ENCODE assay signal across 25 mouse cellular contexts in the genomic region with DNA sequence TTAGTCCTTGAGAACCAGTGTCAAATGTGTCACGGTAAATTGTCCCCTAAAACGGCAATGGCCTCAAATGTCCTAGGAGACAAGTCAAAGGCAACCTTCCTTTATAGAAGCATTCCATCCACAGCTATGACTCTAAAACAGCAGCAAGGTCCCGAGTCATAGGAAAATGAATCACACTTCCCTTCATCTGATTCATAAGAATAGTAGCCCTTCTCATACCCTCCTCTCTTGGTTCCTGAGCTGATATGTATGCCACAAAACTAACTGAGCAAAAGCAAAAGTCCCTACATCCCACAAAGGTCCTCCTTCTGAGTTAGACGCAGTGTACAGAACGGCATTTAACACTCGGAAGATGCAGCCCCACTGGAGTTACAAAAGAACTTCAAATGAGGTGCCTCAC.
DNase-seq lines count a peak whose midpoint lies in the region; TF ChIP-seq lines count a peak whose summit lies in the region.
"Had no signal": no experiment of that assay in that cellular context is flagged by ENCODE, and none has a peak within 500 bp of the region (broad histone marks: within the 10 kb centered on the region; RNA-seq: fewer than 3 reads in every experiment).

No protein-coding gene starts in this region.

- peak; percentile 39 for DNase-seq in heart, adult 11 months
- no peak for DNase-seq in heart, postnatal 14 days
- peak; percentile 3 for DNase-seq in 416B (ENCODE audit: low read depth)
- no peak for DNase-seq in adrenal gland, adult (ENCODE audit: inconsistent age in 2 of 2, low spot score in 1 of 2)
- DNase-seq in cerebellum, postnatal 4 days (ENCODE audit: low spot score in 2 of 2) = no peak
- DNase-seq: adrenal gland, postnatal 10 days; B cell, adult 2 months; cerebellum, adult 11-12 months; cerebellum, adult 8-10 months; cerebellum, postnatal 10 days; cerebellum, postnatal 36 days; gastrocnemius, postnatal 25 days; heart, adult 2 months had no signal

- H3K4me1 ChIP-seq in bone marrow macrophage, adult 2 months (ENCODE audit: control insufficient read depth, insufficient read depth, low read length) = peaks cover 21% of the 10 kb centered on the region
- H3K4me1 ChIP-seq: embryonic facial prominence, embryonic 15.5 days; forebrain, embryonic 12.5 days; forebrain, embryonic 15.5 days; hindbrain, embryonic 12.5 days; hindbrain, embryonic 15.5 days had no signal

- no peak for TF ChIP-seq CTCF in bone marrow macrophage, adult 2 months (IDR thresholded peaks at IDR 0.05; ENCODE audit: low read depth, low read length)

- no peaks in the 10 kb centered on the region for H3K36me3 ChIP-seq in macrophage (ENCODE audit: inconsistent target)
- H3K36me3 ChIP-seq: embryonic facial prominence, embryonic 12.5 days; embryonic facial prominence, embryonic 15.5 days; forebrain, embryonic 12.5 days; forebrain, embryonic 15.5 days; heart, embryonic 10.5 days; heart, embryonic 13.5 days; hindbrain, embryonic 12.5 days; hindbrain, embryonic 15.5 days; intestine, embryonic 15.5 days had no signal

- no peak for TF ChIP-seq POLR2A in bone marrow macrophage, adult 2 months (IDR thresholded peaks at IDR 0.05; ENCODE audit: borderline replicate concordance, low read depth, low read length)

- H3K27ac ChIP-seq in bone marrow macrophage, adult 2 months (ENCODE audit: insufficient read depth, low read depth, low read length) = peak overlapping the region; percentile 24; the same call in 1 of the 2 replicates
- peak overlapping the region; percentile 63 for H3K27ac ChIP-seq in macrophage
- H3K27ac ChIP-seq: embryonic facial prominence, embryonic 12.5 days; embryonic facial prominence, embryonic 15.5 days; forebrain, embryonic 12.5 days; forebrain, embryonic 15.5 days; heart, adult 2 months; heart, embryonic 10.5 days; heart, embryonic 13.5 days; hindbrain, embryonic 12.5 days; hindbrain, embryonic 15.5 days; intestine, embryonic 15.5 days had no signal

- H3K79me2 ChIP-seq in macrophage (ENCODE audit: inconsistent target) = no peaks in the 10 kb centered on the region

- intact Hi-C loops in heart, postnatal 14 days (cut with DNase I) = loop anchor here (10.0 kb wide), 2 partner anchors 515 to 845 kb away; no protein-coding TSS in a partner anchor

- H3K4me3 ChIP-seq in bone marrow macrophage, adult 2 months (ENCODE audit: insufficient read depth, low read length) = no peak overlapping the region
- H3K4me3 ChIP-seq in macrophage (ENCODE audit: inconsistent target) = no peak overlapping the region
- H3K4me3 ChIP-seq: embryonic facial prominence, embryonic 12.5 days; embryonic facial prominence, embryonic 15.5 days; erythroblast, embryonic 14.5 days; forebrain, embryonic 12.5 days; forebrain, embryonic 15.5 days; heart, adult 2 months; heart, embryonic 10.5 days; heart, embryonic 13.5 days; hindbrain, embryonic 12.5 days; hindbrain, embryonic 15.5 days; intestine, embryonic 15.5 days had no signal

- WGBS in macrophage (ENCODE audit: missing documents) = 81% methylated on average over 6 of the region's 6 CpGs

Comparison
In these comparisons a context has a peak if more than half of its experiments do, and no peak if none do; other contexts are left out.
1. DNase-seq: peak in heart, adult 11 months (single experiment) and 416B (single experiment); none in heart, postnatal 14 days (0 of 2), adrenal gland, adult (0 of 2) and cerebellum, postnatal 4 days (0 of 2).